Mouse (Mus musculus) cerebellum, adult 11 months (tissue): Measurements from ENCODE around the gene Ptbp1.
A peak's percentile ranks its signal among the peaks of the same experiment; 100 is the strongest.

Source experiments
- DNase-seq: peaks from one replicate; pipeline ENCODE4 v3.0.0; 2022

Ptbp1 gene

GRCm38 (mm10) chr10:79853860-79854795, at the start of gene Ptbp1:
Gene Ptbp1 (plus strand): TSS chr10:79854427.
- peak; percentile 98 for DNase-seq

- no peak for DNase-seq
Observed at GRCm38 (mm10) chr10:79805636-79806035, 48.6 kb upstream of the Ptbp1 start.

- DNase-seq, result no peak
Observed at GRCm38 (mm10) chr10:79806331-79806730, 47.9 kb upstream of the Ptbp1 start.

GRCm38 (mm10) chr10:79806972-79807371, 47.3 kb upstream of the Ptbp1 start:
- DNase-seq, result no peak

- DNase-seq, result no peak
Observed at GRCm38 (mm10) chr10:79807826-79808225, 46.4 kb upstream of the Ptbp1 start.

- DNase-seq, result no peak
Observed at GRCm38 (mm10) chr10:79808728-79809127, 45.5 kb upstream of the Ptbp1 start.

- peak; percentile 84 for DNase-seq
Observed at GRCm38 (mm10) chr10:79811736-79812637, 42.2 kb upstream of the Ptbp1 start.

- no peak for DNase-seq
Observed at GRCm38 (mm10) chr10:79814271-79814842, 39.9 kb upstream of the Ptbp1 start.

- no peak for DNase-seq
Observed at GRCm38 (mm10) chr10:79815671-79816494, 38.3 kb upstream of the Ptbp1 start.

- no peak for DNase-seq
Observed at GRCm38 (mm10) chr10:79817111-79817510, 37.1 kb upstream of the Ptbp1 start.

- DNase-seq, result no peak
Observed at GRCm38 (mm10) chr10:79818225-79818624, 36.0 kb upstream of the Ptbp1 start.

- no peak for DNase-seq
Observed at GRCm38 (mm10) chr10:79819606-79820005, 34.6 kb upstream of the Ptbp1 start.

GRCm38 (mm10) chr10:79820277-79820676, 34.0 kb upstream of the Ptbp1 start:
- DNase-seq, result no peak

- DNase-seq, result no peak
Observed at GRCm38 (mm10) chr10:79820782-79821181, 33.4 kb upstream of the Ptbp1 start, which contains the start of gene Misp. Gene Misp (plus strand): TSS chr10:79820989.

GRCm38 (mm10) chr10:79821731-79822130, 32.5 kb upstream of the Ptbp1 start:
- DNase-seq, result no peak

- DNase-seq, result no peak
Observed at GRCm38 (mm10) chr10:79822372-79822771, 31.9 kb upstream of the Ptbp1 start.

- no peak for DNase-seq
Observed at GRCm38 (mm10) chr10:79823011-79823410, 31.2 kb upstream of the Ptbp1 start.

- no peak for DNase-seq
Observed at GRCm38 (mm10) chr10:79824413-79824812, 29.8 kb upstream of the Ptbp1 start.

GRCm38 (mm10) chr10:79831583-79831982, 22.6 kb upstream of the Ptbp1 start:
- DNase-seq, result no peak

- no peak for DNase-seq
Observed at GRCm38 (mm10) chr10:79832026-79832785, 22.0 kb upstream of the Ptbp1 start.

GRCm38 (mm10) chr10:79832786-79833181, 21.4 kb upstream of the Ptbp1 start:
- no peak for DNase-seq
